Mouse (Mus musculus) cerebellum, adult 18-20 months (tissue): ENCODE results near the gene Prr13.

Source experiments
- DNase-seq, 2 experiments: peaks; one replicate each; pipeline ENCODE4 v3.0.0; 2021

The Prr13 gene

DNA sequence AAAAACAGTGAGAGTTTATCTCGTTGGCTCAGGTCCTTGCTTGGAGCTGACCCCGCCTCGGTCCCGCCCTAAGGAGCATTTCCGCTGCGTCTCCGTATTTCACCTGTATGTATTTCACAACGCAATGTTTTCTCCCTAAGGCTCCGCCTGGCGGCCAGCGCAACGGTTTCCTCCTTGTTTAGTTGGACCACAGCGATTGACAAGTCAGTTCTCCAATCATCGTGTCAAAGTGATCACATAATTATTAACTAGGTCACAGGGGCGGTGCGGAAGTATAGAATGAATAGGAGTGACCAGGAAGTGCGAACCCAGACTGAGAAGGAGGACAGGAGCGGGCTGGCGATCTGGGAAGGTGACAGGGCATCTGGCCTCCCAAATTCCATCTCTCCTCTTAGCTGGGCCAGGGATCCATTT, at the start of gene Prr13:
Prr13 (plus strand) TSS at position 125 of the 414 bp plus-strand sequence.
- peak; percentile 94 to 99 for DNase-seq

DNA sequence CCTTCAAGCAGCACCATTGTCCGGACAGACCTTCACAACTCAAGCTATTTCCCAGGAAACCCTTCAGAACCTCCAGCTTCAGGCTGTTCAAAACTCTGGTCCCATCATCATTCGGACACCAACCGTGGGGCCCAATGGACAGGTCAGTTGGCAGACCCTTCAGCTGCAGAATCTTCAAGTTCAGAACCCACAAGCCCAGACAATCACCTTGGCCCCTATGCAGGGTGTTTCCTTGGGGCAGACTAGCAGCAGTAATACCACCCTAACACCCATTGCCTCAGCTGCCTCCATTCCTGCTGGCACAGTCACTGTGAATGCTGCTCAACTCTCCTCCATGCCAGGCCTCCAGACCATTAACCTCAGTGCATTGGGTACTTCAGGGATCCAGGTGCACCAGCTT, 49.5 kb upstream of the Prr13 start:
- no peak for DNase-seq

DNA sequence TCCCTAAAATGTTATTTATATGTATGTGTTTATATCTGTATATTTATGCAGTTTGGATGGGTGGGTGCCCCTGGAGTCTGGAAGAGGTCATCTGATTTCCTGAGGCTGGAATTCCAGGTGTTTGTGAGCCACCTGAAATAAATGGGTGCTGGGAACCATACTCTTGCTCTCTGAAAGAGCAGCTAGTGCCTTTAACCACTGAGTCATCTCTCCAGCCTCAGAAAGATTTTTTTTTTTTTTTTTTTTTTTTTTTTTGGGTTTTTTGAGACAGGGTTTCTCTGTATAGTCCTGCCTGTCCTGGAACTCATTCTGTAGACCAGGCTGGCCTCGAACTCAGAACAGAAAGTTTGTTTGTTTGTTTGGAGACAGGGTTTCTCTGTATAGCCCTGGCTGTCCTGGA, 47.8 kb upstream of the Prr13 start:
- DNase-seq, result no peak

DNA sequence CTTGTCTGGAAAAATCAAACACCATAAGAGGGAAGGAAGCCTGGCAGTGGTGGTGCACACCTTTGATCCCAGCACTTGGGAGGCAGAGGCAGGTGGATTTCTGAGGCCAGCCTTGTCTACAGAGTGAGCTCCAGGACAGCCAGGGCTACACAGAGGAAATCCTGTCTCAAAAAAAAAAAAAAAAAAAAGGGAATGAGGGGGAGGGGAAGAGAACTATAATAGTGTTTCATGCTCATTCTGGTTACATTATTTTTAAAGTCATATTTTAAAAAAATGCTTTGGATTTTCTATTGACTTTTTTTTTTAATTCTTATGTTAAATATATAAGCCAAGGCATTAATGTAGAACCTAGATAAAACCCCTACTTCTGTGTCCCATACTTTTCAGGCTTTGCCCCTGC, 45.1 kb upstream of the Prr13 start:
- DNase-seq, result no peak

DNA sequence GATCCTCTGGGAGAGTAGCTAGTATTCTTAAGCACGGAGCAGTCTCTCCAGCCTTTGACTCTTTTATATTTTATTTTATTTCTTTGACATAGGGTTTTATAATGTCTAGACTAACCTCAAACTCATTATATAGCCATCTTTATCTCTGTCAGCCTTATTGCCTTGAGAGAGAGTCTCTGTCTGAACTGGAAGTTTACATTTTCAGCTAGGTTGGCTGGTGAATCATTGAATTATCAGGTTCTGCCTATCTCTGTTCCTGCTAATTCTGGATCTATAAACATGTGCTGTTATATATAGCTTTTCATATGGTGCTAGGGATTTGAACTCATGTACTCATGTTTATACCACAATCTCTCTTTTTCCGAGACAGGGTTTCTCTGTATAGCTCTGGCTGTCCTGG, 41.3 kb upstream of the Prr13 start:
- no peak for DNase-seq

DNA sequence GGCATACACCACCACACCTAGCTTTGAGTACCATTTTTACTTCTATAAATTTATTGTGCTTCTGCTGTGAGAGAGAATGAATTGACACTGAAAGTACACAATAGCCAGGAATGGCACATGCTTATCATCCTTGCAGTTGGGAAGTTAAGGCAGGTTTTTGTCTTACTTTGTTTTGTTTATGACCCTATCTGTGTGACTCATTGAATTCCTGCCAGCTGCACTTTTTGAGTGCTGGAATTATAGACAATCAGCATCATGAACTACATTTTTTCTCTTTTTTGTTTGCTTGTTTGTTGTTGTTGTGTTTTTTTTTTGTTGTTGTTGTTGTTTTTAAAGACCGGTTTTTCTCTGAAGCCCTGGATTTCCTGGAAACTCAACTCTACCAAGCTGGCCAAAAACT, 37.8 kb upstream of the Prr13 start:
- no peak for DNase-seq

DNA sequence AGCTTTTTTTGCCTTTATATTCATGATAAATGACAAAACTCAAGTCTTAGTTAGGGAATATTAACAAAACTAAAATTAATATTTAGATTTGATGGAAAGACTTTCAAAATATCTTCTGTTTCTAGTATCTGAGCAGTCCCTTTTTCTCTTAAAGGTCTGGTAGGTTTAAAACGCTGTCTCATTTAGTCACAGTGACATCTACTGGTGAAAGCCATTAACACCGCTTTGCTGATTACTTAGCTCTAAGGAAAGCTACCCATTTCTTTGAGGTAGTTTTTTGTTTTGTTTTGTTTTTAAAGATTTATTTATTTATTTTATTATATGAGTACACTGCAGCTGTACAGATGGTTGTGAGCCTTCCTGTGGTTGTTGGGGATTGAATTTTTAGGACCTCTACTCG, 37.4 kb upstream of the Prr13 start:
- peak; percentile 53 to 59 for DNase-seq

DNA sequence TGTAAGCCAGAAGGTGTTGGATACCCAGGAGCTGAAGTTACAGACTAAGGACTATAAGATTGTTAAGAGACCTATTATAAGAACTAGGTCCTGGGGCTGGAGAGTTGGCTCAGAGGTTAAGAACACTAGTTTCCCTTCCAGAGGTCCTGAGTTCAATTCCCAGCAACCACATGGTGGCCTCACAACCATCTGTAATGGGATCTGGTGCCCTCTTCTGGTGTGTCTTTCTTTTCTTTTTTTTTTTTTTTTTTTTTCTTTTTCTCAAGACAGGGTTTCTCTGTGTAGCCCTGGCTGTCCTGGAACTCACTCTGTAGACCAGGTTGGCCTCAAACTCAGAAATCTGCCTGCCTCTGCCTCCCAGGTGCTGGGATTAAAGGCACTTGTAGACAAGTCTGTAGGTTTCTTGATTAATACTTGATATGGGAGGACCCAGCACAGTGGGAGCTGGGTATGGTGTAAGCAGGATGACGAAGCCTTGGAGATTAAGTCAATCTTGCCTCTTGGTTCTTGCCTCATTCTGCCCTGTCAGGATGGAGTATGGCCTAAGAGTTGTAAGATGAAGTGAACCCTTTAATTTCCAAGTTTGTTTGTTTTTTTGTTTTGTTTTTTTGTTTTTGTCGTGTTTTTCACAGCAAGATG, 35.1 kb upstream of the Prr13 start:
- no peak for DNase-seq

DNA sequence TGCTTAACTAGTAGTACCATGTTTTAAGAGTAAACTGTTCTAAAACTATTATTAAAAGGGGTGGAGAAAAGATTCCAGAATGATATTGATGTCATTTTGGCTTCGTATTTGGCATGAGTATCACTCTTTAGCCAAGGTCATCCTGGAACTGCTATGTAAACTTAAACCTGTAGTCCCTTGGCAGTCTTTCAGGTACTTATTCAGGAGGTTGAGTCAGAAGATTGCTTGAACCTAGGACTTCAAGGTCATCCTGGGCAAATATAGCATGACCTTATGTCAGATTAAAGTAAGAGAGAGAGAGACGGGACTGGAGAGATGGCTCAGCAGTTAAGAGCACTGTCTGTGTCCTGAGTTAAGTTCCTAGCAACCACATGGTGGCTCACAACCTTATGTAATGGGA, 34.2 kb upstream of the Prr13 start:
- DNase-seq, result no peak

DNA sequence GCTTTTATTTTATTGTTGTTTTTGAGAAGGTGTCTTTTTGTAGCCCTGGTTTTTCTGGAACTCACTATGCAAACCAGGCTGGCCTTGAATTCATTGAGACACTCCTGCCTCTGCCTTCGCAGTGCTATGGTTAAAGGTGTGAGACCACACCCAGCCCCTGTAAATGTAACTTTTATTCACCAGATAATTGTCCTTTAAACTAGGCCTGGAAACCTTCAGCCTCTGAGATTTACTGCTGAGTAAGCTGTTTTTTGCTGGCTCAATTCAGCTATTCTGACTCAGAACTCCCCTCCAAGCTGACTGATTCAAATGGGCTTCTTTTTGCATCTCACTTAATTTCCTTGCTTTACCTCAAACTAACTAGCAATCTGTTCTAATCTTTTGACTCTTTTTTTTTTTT, 31.9 kb upstream of the Prr13 start:
- no peak for DNase-seq

DNA sequence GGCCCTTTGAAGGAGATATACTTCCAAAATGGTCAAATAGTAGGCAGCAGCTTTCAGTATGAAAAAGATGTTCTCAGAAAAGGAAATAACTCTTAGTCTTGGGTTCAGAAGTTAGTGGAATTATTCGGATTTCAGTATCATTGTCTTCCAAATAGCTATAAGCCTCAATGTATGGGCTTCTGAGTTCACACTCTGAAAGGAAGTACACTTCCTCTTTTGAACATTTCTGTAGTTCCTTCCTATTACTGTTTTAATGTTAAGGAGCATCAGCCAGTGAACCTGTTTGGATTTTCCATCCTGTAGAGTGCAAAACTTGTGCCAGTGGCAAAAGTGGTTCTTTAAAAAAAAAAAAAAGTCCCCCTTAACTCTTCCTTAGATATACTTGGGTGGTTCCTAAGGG, 26.8 kb upstream of the Prr13 start:
- no peak for DNase-seq

DNA sequence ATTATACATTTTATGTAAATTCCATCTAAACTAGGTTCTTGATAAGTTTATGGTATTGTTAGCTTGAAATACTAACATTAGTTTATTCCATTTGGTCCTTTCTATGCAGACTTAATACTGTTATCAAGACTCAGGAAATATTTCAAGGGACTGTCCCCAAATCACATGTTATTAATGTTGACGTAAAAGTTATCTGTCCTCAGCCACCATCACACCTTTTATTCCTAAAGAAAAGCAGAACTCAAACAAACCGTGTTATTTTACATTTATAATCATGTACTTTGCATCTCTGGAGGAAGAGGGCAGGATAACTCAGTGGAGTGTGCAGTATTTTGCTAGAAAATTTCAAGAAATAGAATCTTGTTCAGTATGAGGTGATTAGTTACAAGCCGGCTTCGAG, 25.7 kb upstream of the Prr13 start:
- no peak for DNase-seq

DNA sequence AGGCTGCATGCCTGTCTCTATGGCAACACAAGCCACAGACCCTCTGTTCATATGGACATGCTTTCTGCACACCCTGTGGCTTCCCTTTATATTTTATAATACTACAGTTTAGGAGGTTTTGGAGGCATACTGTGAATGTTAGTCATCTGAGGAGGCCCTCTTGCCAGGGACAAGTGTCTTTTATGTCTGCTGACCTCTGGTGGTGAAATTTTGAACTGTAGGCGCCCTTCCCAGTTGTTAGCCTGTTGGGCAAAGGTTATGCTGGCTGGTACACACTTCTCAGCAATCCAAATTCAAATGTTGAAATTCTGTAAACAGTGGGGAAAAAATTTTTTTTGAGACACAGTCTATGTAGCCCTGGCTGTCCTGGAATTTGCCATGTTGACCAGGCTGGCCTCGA, 16.3 kb upstream of the Prr13 start:
- peak; percentile 82 to 85 for DNase-seq

DNA sequence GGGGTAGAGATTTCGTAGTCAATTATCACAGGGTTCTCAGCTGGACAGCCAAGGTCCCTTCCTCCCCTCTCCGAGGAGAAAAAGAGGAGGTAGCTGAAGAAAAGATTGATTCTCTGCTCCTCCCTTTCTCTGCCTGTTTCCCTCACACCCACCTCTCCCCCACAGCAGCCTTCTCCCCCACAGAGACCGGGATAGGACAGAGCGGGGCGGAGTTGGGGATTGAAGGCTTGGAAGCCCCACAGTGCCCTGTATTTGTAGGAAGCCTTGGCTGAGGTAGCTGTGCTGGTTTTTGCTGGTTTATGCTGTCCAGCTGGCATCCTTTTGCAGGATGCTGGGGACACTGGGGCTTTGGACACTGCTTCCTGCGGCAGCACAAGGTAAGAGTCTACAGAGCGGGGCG, 13.7 kb upstream of the Prr13 start, which contains the start of gene Amhr2:
Amhr2 (plus strand) TSS at position 222 of the 400 bp plus-strand sequence.
- no peak for DNase-seq

DNA sequence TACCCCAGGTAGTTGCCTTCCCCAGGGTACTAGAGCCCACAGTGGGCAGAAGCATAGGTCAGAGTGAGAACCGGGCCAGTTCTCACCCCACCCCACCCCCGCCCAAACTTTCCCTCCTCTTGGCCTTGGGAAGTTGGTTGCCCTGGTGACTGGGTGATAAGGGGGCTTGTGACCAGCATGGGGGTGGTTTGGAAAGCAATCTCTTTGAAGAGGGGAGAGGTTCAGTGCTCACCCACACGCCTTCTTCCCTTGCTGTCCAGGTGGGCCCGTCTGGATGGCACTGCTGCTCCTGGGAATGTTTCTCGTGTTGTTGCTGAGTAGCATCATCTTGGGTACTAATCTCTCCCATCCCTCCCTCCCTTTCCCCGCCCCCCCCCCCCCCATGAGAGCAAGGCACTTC, 12.4 kb upstream of the Prr13 start:
- DNase-seq, result no peak

DNA sequence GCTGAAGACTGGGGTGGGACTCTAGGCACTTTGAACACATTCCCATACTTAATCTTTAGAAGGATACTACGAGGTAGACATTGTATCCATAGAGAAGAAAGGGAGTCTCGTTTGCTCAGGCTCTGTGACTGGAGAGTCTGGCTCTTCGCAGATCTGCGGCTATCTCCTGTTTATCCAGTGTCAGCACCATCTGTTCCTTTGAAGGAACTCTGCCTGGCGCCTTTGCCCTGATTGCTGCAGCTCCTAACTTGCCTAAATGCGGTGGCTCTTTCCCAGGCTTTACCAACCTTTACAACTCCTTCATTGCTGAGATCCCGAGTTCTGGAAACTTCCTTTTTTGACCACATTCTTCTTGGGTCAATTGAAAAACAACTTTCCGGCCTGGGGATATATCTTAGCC, 9.5 kb upstream of the Prr13 start:
- no peak for DNase-seq

DNA sequence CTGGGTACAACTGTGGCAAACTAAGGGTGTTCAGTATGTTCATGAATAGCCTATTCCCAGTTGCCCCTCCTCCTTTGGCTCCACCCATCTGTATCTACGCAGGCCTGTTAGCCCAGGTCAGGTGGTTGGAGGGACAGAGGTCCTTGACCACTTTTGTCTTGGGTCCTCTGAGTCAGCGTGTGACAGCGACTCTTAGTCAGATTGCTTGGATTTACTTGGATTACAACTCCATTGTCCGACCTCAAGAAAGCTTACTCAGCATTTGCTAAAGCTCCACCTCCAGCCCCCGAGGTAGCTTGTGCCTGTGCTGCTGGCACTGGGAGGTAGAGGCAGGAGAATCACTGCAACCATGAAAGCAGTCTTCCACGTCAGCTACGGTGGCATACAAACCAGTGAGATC, 7.9 kb upstream of the Prr13 start:
- no peak for DNase-seq

DNA sequence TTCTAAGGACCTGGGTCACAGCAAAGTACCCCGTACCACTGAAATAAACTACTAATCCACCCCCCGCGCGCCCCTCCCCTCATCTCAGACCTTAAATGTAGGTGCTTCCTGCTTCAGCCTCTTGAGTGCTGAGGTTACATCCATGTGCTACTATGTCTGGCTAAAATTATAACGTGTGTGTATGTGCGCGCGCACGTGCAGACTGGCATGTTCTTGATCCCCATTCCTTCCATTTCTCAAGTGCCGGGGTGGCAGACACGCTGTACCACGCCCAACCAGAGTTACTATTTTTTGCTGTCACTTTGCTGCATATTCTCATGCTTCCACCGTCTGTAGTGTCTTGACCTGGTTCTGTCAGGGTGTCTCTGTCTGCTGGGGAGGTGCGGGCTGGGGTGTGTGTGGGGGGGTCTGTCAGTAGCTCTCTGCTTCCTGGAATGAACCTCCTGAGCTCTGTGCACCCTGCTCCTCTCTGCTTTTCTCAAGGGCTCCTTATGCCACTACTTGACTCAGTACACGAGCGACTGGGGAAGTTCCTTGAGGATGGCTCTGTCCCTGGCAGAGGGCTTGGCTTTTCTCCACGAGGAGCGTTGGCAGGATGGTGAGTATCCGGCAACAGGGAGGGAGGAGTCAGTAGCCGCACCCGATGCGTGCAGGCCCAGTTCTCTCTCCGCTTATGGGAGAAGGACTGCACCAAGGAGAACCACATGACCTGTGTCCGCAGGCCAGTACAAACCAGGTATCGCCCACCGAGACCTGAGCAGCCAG, 7.0 kb upstream of the Prr13 start:
- no peak for DNase-seq

DNA sequence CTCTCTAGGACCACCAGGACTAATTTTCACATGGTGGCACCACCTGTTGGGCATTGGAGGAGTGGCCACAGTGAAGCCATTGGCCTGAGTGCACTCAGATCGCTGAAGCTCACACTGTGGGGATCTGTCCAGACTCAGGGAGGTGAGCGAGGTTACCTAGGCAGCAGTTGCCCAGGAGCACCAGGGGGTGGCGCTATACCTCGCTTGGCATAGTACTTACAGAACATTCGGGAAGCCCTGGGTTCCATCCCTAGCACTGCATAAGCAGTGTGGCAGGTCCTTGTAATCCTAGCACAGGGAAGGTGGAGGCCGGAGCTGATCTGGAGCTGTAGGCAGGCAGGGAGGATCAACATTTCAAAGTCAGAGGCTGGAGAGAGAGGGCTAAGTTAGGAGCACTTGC, 2.8 kb upstream of the Prr13 start:
- peak in 1 of 2 experiments; percentile 17 for DNase-seq

DNA sequence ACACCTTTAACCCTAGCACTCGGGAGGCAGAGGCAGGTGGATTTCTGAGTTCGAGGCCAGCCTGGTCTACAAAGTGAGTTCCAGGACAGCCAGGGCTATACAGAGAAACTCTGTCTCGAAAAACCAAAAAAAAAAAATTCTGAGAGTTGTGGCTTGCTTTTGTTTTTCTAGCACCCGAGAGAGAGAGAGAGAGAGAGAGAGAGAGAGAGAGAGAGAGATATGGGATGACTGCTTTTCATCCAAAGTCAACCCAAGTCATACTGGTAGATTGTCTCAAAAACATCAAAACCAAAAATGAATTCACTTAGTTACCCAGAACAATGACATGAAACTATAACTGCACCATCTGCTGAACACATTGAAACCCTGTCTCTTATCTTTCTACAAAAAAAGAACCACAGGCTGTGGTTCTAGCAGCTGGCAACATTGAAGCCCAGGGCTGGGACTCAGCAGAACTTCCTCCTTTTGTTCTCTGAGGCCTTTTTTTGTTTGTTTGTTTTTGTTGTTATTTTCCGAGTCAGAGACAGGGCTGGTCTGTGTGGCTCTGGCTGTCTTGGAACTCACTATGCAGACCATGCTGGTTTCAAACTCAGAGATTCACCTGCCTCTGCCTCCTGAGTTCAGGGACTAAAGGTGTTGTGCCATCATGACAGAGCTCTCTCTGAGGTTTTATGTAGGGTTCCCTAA, 635 bp upstream of the Prr13 start:
- no peak for DNase-seq

DNA sequence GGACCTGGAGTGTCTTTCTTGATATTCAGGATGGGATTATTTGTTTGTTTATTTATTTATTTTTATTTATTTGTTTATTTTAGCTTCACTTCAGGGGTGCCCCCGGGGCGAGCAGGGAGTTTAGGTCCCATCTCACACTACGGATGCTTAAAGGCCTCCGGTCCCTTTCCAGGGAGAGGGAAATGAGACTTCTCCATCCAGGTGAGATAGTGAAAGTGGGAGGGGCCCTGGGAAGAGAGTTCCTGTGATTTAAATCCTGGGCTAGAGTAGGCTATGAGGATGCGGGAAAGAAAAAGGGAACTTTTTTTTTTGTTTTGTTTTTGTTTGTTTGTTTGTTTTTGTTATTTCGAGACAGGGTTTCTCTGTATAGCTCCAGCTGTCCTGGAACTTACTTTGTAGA, 553 bp downstream of the Prr13 start:
- peak in 1 of 2 experiments; percentile 27 for DNase-seq

DNA sequence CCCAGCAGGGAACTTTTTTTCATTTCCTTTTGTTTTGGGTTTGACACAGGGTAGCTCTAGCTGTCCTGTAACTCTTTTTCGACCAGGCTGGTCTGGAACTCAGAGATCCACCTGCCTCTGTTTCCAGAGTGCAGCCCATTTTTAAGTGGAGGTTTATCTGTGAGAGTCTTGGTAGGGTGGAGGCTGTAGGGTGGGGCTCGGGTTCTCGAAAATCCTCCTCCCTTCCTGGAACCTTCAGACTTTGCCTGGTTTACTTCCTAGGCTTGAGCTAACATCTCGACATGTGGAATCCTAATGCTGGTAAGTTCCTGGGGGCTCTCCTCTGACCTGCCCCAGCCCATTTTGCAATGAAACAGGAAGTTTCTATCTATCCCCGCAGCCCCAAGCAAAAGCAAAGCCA, 1.0 kb downstream of the Prr13 start:
- DNase-seq, result no peak

DNA sequence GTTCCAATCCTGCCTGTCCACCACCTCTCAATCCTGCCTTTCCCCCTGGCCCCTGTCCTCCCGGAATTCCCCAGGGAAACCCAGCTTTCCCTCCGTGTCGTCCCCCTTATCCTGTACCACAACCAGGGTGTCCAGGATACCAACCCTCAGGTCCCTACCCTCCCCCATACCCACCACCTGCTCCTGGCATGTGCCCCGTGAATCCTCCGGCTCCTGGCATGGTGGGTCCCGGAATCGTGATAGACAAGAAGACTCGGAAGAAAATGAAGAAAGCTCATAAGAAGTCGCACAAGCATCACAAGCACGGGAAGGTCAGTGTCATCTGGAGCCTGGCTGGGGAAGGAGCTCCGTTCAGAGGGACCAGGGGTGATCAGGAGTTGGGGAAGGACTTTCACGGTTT, 1.6 kb downstream of the Prr13 start:
- no peak for DNase-seq

DNA sequence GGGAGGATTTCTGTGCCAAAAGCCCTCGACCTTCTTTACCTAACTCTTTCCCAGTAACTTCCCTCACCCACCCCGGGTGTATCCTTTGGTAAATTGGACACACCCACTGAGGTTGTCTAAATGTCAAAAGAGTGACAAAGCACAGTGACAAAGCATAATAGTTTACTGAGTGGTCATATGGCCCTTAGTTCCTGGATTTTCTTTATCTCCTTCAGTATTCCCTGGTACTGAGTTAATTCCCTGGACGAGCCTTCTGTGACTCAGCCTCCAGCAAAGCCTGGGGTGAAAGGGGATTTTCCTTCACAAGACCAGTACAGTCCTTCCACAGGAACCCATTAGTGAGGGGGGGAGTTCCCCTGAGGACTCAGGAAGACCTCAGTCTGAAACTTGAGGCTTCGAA, 2.1 kb downstream of the Prr13 start:
- no peak for DNase-seq
